Mouse (Mus musculus) kidney, adult 2 months (tissue): ENCODE measurements at regions not wholly inside any gene's neighbourhood (a gene's known extent, or its start where the extent isn't known, plus 50 kb on each side); places are given as distances from the start of the nearest gene placed in this dataset.

Source experiments
- CTCF ChIP-seq: fragments of 200-500 bp; conservative IDR thresholded peaks from 2 replicates; pipeline ENCODE4 v1.5.1; 2011; ENCODE audit warnings: low read depth, mild to moderate bottlenecking, control low read depth, low read length, moderate library complexity, mixed read lengths; ENCODE audit not compliant: insufficient read depth, insufficient read length
- POLR2A ChIP-seq: fragments of 200-500 bp; IDR thresholded peaks from one replicate; pipeline ENCODE4 v1.6.1; 2011; ENCODE audit warnings: low read depth, low read length, control low read depth

DNA sequence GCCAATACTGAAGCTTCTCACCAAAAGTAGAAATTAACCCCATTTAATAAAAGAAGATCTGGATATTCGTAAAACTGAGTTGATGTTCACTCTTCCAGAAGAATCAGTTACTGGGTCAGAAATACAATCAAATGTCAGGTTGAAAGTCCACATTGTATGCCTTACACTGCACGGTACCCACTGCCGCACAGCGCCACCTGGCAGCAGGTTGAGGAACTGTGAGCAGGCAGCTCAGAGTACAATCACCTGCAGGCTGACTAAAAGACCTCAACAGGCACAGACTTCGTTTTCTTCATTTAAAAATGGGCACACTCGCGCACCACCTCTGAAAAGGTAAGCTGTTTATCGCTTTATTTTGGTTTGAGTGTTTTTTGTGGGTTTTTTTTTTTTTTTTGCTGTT, 341.8 kb upstream of the Mms22l start:
- TF ChIP-seq POLR2A (no peak), CTCF (peak; percentile 82)
